Mouse (Mus musculus) adrenal gland, postnatal 14 days (tissue): Measurements from ENCODE around the gene Mrpl1. TPM values are rescaled to one million over a fixed set of nuclear protein-coding genes. Genes with fewer than 3 reads are reported as not detected.

Experiments used
- DNase-seq: peaks from one replicate; pipeline ENCODE4 v3.0.0; 2021; ENCODE audit warnings: mixed read lengths
- total RNA-seq: library from RNA; stranded (reverse); gene quantifications from 2 replicates; pipeline ENCODE4 v1.2.3, GENCODE M21; 2021

Mrpl1 gene
- total RNA-seq, 1 experiment from 2014 or later = 23.2 TPM

DNA sequence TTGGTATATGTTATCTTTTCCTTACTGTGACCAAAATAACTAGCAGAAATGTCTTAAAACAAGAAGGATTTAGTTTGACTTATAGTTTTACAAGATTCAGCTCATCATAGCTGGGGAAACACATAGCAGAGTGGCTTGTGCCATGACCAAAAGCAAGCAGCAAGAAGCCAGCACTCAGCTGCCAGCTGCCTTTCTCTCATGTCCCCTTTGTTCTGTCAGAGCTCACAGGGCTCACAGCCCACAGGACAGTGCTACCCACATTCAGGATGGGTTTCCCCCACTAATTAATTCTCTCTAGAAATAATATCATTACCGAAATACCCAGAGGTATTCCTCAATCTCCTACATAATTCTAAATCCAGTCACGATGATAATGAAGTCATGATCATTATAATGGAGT is 1.8 kb upstream of the Mrpl1 start:
- no peak for DNase-seq

DNA sequence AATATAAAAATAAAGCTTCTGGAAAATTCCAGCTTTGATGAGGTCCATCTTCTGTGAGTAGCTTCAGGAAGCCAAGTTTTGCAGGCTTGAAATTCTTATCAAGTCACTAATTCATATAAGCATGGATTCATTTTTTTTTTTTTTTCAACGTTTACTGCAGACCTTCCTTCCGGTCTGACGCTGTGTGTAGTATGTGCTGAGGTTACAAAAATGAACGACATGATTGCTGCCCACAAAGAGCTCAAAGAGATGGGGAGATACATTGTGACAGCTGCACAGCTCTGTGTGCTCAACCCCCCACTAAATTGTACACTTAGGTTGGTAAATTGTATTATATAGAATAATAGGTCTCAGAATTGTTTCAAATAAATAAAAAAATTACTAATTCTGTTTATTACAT is 750 bp upstream of the Mrpl1 start:
- DNase-seq = no peak

DNA sequence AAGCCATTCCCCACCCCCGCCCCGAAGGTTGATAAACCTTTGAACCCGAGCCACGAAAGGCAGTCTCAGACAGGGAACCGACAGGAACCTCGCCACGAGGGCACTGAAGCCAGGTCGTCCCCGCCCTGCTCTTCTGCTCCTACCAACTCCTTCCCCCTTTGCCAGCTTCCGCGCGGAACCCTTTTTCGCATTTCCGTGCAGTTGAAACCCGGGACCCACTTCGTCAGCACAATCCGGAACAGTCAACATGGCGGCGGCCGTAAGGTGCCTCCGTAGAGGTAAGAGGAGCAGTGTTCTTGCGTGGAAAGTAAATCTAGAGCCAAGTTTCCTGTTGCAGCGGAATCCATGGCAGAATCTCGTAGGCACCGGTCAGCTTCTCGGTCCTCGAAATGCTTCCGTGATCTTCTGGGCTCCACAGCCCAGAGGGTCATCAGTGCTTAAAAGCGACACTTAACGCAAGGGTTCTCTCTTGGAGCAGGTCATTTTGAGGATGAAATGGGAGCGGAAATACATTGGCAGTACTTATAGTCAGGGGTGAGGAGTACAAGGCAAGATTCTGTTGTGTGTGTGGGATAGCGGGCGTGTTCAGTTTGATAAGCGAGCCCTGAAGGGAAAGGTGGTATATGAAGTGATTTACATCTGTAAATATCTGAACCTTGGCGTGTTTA is 757 bp downstream of the Mrpl1 start:
- DNase-seq = peak; percentile 96

DNA sequence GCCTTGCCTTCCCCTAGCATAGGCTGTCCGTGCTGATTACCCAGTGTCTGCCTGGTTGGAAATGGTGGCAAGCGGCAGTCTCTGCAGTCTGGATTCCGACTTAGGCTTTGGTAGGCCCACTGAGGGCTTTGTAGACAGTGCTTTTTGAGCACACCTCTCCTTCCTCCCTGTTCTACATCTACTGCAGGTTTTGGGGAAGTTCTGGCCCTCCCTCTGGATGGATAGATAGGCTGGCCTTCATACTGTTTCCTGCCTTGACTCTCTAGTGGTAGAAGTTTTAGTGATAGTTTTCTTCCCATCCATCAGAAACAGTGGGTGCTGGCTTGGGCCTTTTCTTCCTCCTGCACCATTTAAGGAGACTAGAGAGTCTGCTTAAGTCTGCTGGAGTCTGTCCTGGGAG is 9.4 kb downstream of the Mrpl1 start:
- DNase-seq = no peak

DNA sequence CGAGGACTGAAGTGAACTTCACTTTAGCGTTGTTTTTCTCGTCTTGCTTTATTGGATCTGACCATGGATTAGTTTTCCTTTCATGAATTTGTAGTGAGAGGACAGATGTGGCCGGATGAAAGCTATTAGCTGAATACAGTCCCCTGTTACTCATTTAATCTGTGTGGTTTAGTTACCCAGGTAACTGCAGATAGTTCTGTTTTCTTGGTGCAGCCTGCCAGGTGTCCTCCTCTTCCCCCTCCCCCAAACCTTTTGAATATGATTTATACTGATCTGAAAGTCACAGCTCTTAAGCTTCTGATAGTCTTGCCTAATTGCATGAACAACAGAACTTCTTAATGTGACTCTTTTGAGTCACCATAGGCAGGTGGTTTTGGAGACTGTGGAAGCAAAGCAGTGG is 10.2 kb downstream of the Mrpl1 start:
- DNase-seq = no peak

DNA sequence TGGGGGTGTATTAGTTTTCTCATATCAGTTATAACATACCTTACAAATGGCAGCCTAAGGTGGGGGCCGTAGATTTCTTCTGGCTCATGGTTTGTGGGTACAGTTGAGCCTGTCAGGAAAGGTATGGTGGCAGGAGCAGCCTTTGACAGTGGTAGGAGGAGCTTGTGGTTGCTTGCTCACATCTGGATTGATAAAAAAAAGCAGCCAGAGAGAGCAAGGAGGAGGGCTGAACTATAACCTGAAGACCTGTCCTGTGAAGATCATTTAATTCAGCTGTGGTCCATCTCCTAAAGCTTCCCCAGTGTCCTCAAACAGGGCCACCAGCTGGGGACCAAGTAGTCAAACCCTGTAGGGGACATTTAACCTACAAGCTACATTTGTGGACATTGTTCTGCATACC is 12.0 kb downstream of the Mrpl1 start:
- no peak for DNase-seq

DNA sequence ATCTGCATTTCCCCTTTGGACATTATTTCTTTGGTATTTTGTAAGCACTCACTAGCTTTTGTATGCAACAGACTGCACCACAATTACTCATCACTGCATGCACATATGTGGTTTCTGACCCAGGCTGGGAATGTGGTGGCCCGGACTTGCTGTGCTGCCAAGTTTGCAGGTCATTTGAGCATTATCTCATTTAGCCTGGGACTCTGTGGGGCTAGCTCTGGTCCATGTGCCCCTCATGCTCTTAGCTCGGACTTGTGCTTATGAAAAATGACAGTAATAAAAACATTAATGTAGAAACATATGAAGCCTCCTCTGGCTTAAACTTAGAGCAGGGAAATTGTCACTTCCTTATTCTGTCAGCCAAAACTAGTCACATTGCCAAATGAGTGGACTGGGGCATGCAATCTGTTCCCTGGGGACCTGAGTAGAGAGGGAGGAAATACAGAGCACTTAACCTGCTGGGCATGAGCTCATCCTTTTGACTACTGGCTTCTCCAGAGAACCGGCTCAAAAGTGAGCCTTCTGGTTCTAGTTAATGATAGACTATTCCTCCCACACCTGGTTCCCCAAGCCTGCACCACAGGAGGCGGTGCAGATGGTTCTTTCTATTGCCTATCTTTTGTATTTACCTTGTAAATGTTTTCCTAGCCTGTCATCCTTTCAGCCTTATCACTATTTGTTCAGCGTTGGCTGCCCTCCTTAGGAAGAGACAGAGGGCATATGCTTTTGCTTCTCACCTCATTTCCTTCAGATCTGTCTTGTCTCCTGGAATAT is 12.7 kb downstream of the Mrpl1 start:
- DNase-seq = peak; percentile 46

DNA sequence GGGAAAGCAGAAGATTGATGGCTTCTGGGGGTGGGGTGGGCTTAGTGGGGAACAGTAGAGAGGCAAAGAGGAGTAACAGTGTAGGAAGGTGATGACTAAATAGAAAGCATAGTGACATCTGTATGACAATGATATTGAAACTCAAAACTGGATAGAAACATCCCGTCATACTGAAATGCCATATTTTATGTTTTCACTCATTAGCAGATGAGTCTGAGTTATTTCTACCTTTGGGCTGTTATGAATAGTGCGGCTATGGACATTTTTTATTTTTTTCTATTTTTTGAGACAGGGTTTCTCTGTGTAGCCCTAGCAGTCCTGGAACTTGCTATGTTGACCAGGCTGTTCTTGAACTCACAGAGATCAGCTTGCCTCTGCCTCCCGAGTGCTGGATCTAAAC is 13.7 kb downstream of the Mrpl1 start:
- DNase-seq = no peak

DNA sequence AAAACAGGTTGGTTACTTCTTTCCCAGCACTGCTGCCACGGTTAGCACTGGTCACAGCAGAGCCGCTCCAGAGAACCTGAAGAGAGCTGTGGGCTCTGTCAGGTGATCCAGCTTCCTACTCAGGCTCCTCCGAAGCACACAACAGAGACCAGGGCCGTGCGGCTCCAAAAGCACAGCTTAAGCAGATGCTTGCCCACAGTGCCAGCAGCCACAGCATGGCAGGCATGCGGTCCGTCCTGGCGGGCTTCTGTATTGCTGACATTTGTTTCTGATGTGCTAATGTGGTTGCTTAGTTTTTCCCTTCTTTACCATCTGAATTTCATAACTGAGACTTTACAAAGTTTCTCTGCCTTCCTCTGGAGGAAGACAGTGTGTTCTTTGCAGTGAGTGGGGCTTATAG is 17.2 kb downstream of the Mrpl1 start:
- DNase-seq = no peak

DNA sequence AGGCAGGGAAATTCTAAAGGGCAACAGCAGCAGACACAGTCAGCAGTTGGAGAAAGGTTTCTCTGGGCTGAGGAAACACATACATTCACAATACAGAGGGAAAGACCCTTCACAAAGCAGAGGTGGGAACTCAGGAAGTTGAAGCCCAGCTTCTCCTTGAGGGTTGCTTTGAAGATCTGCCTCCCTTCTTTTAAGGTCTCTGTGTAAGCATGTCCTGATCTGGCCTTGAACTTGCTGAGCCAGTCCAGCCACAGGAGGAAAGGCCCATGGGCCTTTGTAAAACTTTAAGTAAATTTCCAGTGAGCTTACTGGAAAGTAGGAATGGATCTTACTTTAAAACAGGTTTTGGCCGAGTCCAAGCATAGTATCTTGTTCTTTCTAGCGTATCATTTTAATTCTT is 19.7 kb downstream of the Mrpl1 start:
- DNase-seq = no peak

DNA sequence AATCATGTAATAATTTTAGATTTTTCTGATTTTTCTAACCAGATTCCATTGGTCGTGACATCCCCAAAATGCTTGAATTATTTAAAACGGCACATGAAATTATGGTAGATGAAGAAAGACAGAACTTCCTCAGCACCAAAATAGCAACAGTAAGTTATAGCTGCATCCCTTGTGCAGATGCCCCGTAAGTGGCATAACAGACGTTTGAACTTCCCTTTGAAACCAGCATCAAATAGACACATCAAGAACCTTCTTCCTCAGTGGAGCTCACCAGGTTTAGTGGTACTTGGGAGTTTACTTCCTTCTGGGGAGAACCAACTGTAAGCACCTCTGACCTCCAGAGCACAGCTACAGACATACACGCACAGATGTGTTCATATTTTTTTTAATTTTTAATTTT is 29.5 kb downstream of the Mrpl1 start:
- DNase-seq = no peak

DNA sequence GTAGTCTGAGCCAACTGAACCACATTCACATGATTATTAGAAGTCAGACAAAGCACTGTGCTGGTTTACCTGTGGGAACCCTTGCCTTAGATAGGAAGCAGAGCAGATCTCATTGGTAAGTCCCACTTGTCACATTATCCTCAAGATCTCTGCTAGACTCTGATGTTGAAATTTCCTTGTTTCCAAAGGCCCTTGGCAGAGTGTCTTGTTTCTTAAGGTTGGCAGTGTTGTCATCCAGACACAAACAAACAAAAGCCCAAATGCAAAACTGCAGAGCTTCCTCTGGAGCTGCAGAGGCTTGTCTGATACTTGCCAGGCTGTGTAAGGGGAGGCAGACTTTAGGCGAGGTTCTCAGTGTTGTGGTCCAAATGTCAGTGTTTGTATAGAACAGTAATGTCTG is 31.6 kb downstream of the Mrpl1 start:
- DNase-seq = no peak

DNA sequence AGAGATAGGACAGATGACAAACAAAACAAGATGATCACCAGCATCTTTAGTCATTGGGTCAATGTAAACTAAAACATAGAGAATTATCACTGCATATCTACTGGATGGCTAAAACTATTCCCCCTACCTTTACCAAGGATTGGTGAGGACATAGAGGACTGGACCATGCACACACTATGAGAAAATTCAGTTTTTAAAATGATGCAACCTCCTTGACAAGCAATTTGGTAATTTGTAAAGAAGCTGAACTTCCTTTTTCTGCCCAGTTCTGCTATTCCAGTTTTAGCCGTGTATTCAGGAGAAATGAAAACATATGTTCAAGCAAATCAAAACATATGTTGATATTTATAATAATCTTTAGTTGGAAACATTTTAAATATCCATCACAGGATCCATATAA is 35.2 kb downstream of the Mrpl1 start:
- DNase-seq = no peak

DNA sequence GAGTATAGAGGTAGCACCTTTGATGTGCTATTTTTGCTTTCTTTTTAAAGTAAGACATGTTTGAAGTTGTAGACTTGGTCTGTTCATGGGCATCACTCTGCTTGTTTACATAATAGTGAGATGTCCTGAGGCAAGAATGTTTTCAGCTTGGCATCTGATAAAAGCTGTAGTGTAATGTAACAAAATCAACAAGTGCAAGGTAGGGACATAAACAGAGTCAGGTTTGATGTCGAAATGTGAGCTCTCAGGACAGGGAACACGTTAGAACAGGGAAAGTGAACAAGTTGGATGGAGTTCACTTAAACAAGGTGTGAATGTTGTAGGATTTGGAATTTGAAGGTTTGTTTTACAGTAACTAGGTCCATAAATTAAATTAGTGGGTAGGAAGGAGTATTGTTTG is 44.7 kb downstream of the Mrpl1 start:
- no peak for DNase-seq

DNA sequence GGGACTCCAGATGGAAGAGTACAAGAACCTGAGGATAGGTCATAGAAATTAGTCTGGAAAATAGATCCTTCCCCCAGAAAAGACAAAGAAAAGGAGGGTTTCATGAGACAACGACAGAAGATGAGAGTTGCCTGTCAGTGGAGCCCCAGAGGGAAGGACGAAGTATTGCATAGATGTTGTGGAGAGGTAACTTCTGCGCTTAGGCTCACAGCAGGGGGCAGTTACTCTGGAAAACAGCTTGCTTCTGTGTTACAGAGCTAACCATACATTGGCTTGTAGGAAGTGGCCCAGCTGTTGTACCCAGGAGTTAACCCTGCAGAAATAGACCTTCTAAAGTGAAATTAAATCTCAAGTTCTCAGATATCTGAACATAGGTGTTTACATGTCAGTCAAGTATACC is 45.9 kb downstream of the Mrpl1 start:
- no peak for DNase-seq

DNA sequence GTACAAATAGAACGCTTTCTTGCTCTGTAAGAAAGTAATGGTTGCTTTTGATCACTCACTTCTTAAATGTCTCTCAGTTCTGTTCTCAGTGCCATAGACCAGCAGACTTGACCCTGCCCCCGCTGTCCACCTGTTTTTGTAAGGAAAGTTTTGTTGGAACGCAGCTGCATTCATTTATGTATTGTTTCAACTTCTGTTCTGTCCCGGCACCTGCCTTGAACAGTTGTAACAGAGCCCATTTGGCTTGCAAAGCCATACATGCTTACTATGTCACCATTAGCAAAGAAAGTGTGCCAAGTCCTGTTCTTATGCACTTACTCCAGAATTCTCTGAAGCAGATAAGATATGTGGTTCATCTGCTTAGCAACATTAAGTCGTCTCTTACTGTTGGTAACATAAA is 48.9 kb downstream of the Mrpl1 start:
- DNase-seq = no peak

DNA sequence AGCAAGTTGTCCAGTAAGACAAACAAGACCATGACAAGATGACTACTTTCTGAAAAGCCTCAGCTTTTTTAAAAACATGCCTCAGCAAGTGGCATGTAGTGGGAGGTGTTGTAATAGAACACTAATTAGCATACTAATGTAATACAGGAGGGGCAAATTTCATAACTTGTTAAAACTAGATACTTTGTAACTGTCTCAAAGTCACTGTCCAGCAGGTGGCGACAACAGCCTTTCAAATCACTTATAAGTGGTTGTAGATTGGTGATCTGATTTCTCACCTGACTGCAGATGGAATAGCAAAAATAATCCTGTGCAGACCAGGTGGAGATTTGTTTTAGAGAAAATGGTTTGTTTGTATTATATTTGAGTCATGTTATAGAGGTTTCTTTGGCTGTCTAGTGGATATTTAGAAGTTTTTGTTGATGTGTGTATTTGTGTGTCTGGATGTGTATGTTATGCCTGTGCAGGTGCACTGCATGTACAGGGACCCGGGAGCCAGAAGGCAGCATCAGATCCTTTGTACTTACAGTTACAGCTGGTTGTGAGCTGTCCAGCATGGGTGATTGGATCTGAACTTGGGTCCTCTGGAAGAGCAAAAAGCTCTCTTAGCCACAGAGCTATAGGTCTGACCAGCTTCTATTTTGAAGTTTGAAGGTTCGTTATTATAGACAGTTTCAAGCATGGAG is 57.9 kb downstream of the Mrpl1 start:
- peak; percentile 79 for DNase-seq

DNA sequence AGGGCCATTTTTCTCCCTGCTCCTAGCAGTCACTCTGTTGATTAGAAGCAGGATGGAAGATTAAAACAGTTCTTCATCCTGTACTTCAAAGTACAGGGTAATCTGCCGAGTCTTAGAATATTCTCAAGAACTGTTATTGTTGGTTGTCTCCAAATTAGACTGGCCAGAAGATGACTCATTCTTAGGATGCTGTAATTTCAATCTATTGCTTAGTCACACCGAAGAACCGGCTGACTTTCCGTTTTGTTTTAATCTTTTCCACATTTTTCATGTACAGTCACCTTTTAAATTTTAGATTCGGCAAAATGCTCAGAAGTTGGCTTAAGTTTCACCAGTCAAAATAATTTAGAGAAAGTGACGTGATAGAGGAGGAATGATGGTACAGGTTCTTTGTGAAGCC is 61.8 kb downstream of the Mrpl1 start:
- DNase-seq = no peak

DNA sequence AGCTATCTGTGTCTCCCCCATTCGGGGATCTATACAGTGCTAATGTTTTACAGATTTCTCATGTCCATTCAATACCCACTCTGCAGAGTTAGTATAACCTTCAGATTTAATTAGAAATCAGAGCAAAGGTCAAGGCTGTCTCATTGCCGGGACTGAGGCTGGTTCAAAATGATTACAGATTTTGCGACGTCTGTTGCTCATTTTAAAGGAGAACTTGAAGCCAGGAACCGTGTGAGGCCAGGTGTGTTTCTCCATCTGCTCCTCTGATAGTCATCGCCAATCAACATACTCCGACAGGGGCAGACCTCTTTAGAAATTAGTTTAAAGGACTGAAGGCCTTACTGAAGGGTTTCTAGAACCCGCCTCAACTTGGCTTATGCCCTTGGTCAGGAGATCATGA is 96.5 kb downstream of the Mrpl1 start:
- no peak for DNase-seq

DNA sequence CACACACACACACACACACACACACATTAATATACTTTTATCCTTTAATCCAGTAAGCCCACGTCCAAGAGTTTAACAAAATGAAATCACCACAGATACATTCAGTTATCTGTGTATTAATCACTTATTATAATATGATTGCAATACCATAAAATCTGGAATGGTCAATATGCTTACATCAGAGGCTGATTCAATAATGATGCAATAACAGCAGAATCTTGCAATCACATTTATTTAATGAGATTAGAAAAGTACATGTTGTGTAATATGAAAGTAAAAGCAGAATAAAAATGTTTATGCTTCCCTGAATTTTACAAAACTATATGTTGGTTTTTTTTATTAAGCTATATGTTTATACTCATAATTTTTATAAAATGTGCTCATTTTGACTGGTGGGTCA is 97.0 kb downstream of the Mrpl1 start:
- DNase-seq = no peak

DNA sequence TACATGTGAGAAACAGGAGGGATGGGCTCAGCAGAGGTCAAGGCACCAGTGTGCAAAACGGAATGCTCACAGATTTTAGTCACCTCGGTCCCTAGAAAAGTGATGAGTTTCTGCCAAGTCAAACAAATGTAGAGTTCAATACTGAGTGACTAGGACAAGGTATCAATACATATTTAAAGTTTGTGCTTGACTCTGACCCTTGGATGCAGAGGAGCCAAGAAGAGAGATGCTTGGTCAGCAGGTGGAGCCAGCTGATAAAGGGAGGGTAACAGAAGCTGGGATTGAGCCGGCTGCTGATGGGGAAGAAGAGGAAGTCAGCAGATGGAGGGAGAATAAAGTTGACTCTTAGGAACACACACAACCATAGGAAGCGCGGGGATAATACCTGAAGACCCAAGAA is 97.5 kb downstream of the Mrpl1 start:
- DNase-seq = no peak

DNA sequence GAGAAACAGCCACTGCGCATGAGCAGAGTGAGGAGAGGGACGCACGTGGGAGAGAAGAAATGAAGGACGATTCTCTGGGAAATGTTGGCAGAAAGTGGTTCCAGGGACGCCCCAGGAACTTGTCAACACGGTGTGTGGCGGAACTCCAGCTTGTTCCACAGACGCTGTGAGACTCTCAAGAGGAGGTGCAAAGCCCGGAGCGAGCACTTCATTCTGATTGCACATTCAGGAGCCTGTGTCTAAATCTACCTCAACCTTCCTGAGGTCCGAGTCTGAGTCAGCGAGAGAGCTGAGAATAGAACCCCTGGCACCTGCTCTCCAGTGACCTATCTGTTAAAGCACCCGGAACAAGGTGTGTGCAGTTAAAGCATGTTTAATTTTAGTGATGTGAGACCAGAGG is 98.8 kb downstream of the Mrpl1 start:
- DNase-seq = no peak

DNA sequence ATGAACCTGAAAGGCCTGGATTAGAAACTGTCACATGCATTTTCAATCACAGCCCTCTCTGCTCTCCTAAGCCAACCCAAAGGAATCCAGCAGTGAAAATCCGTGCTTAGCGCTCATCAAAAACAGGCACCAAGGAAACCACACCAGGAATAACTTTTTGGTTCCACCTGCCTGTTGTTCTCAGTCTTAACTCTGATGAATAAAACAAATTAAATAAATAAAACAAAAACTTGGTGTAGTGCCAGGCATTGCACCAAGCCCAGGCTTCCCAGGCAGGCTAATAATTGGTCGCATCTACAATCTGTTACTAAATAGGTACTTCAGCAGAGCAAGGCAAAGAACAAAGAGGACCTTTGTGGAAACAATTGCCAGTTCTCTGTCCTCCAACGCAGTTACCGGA is 99.4 kb downstream of the Mrpl1 start:
- DNase-seq = no peak

DNA sequence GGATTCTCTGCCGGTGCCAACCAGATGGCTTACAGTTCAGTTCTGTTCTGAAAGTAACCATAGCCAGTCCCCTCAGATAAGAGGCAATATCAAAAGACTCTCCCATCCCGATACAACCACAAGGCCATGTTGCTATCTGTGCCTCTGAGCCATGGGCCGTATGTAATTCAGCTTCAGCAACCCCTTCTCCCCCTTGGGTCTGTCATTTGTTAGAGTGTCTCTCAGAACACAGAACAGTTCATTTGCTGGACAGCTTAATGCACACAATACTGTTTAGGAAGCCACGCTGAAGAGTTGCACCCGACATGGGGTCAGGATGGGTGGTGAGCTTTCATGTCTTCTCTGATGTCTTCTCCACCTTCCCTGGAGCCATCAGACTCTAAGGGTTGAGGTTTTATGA is 100.3 kb downstream of the Mrpl1 start:
- DNase-seq = no peak
